Mouse (Mus musculus) lung, embryonic 14.5 days (tissue): ENCODE data around the gene Slc9a3r2. TPM values are rescaled to one million over a fixed set of nuclear protein-coding genes. Genes with fewer than 3 reads are reported as not detected.
"Not testable (repeated sequence)": the region's sequence is repeated elsewhere in the genome, so short reads cannot be mapped to it uniquely, and the experiment has no call there.

Experiments used
- ATAC-seq: fragments of 200-750 bp; cut with Nextera tagmentation; 2 replicates; pipeline ENCODE4 v1.8.0; 2017; ENCODE audit warnings: mild to moderate bottlenecking, moderate TSS enrichment, moderate library complexity; ENCODE audit not compliant: insufficient read depth
- DNase-seq: peaks from one replicate; pipeline ENCODE4 v3.0.0-alpha.2; 2015
- H3K27ac ChIP-seq: fragments of 300-500 bp; sonication (generic); 2 replicates; pipeline ENCODE4 v1.5.1; 2014; ENCODE audit warnings: low read depth, mild to moderate bottlenecking, moderate library complexity
- H3K27me3 ChIP-seq: fragments of 300-500 bp; sonication (generic); 2 replicates; pipeline ENCODE4 v1.6.1; 2014; ENCODE audit warnings: low read length, control low read depth; ENCODE audit not compliant: insufficient read depth
- H3K36me3 ChIP-seq: fragments of 300-500 bp; sonication (generic); 2 replicates; pipeline ENCODE4 v1.6.1; 2014; ENCODE audit warnings: control low read depth; ENCODE audit not compliant: insufficient read depth
- H3K4me1 ChIP-seq: fragments of 300-500 bp; sonication (generic); 2 replicates; pipeline ENCODE4 v1.6.1; 2014; ENCODE audit warnings: antibody characterized with exemption, control low read depth; ENCODE audit not compliant: insufficient read depth
- H3K4me2 ChIP-seq: fragments of 300-500 bp; sonication (generic); 2 replicates; pipeline ENCODE4 v1.6.1; 2014; ENCODE audit warnings: mild to moderate bottlenecking
- H3K4me3 ChIP-seq: fragments of 300-500 bp; sonication (generic); 2 replicates; pipeline ENCODE4 v1.5.1; 2014; ENCODE audit warnings: low read depth, low read length
- H3K9ac ChIP-seq: fragments of 300-500 bp; sonication (generic); 2 replicates; pipeline ENCODE4 v1.6.1; 2014
- H3K9me3 ChIP-seq: fragments of 300-500 bp; sonication (generic); 2 replicates; pipeline ENCODE4 v1.6.1; 2016; ENCODE audit warnings: low read depth, low read length, control low read depth
- CTCF ChIP-seq: IDR thresholded peaks from 2 replicates; pipeline ENCODE4 v1.5.1; 2016; ENCODE audit warnings: antibody characterized with exemption, low read depth
- WGBS: fragments of 180-500 bp; shearing (Covaris S2); extraction: QIAGEN DNeasy Blood & Tissue Kit; methylation state at CpG from one replicate; pipeline ENCODE4 v1.1.7; 2014; 5-methylcytosine and 5-hydroxymethylcytosine counted together
- polyA plus RNA-seq: library from polyadenylated mRNA; unstranded; fragments of >200 nt; fragmentation: Nextera tagmentation; extraction: Ambion mirVana; gene quantifications from 2 replicates; pipeline ENCODE4 v1.2.1, GENCODE M21; 2014

The Slc9a3r2 gene
- polyA plus RNA-seq, 1 experiment from 2014 or later: 67.8 TPM

DNA sequence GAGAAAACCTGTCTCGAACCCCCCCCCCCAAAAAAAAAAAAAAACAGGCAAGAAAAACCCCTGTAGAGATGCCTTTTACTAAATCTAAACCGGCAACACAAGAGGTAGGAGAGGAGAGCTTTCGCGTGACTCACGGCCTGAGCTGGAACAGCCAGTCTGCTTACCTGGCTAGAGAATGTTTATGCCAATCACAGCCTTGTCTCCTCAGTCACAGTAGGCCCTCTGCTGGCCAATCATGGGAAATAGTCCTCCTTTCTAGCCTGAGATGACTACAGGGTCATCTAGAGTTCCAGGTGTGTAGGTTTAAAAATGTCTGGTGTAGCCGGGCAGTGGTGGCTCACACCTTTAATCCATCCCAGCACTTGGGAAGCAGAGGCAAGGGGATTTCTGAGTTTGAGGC lies 17.3 kb upstream of the Slc9a3r2 start:
- no peaks in the 10 kb centered on the region for H3K9me3 ChIP-seq
- DNase-seq (peak; percentile 71), ATAC-seq (no peak)
- no peak overlapping the region for H3K4me3 ChIP-seq
- H3K4me2 ChIP-seq: no peak overlapping the region
- 21% methylated on average over 6 of the region's 6 CpGs for WGBS
- H3K27ac ChIP-seq: no peak overlapping the region
- peaks cover 22% of the 10 kb centered on the region for H3K4me1 ChIP-seq
- H3K27me3 ChIP-seq: no peaks in the 10 kb centered on the region
- no peak overlapping the region for H3K9ac ChIP-seq
- peak; percentile 79 for TF ChIP-seq CTCF
- H3K36me3 ChIP-seq: no peaks in the 10 kb centered on the region

DNA sequence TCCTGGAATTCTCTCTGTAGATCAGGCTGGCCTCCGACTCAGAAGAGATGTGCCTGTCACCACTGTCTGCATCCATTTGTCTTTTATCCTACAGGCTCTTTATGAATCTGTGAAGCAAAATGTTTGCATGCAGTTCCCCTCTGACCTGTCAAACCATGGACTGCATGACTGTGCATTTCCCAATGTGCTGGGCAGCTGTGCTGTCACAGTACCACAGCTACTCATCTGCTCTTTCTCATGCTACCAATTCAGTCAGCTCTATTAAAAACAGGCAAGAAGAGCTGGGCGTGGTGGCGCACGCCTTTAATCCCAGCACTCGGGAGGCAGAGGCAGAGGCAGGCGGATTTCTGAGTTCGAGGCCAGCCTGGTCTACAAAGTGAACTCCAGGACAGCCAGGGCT lies 16.9 kb upstream of the Slc9a3r2 start:
- H3K9me3 ChIP-seq, H3K27ac ChIP-seq, H3K27me3 ChIP-seq, H3K4me2 ChIP-seq, H3K4me3 ChIP-seq, H3K9ac ChIP-seq, ATAC-seq, DNase-seq, H3K36me3 ChIP-seq: not testable (repeated sequence)
- H3K4me1 ChIP-seq: peaks cover 18% of the 10 kb centered on the region
- WGBS: 66% methylated on average over 7 of the region's 7 CpGs

DNA sequence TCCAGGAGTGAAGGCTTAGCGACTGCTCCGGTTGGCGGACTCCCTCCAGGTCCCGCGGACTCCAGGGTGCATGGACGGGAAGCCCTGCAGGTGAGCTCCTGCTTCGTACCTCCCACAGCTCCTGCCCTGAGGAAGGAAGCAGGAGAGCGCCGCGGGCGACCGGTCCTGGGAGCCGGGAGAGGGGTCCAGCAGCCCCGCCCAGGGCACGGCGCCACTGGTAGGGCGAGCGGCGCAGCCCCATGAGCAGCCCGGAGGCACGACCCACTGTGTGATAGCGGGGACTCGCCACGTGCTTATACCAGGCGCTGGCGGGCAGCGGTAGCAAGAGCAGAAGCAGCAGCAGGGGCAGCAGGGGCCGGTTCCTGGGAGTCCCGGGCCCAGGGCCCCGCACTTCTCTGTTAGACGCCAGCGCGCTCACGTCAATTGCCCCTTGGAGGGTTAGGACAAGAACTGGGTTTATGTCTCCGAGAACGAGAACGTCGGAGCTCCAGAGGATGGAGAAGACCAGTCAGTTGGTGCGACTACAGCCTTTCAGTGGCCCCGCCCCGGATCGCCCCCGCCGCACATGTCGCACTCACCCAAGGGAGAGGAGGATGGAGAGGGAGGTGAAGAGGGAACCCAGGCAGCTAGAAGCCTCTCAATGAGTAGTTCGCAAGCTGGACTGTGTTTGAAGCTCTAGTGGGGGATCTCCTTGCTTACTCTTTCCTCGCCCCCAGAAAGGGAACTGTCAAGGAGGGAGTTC lies 8.1 kb upstream of the Slc9a3r2 start, which contains the start of gene Npw:
Gene Npw (minus strand): TSS at position 441 of the 742 bp plus-strand sequence.
- Histone ChIP-seq H3K9me3 (no peaks in the 10 kb centered on the region), H3K4me1 (peaks cover 4% of the 10 kb centered on the region; the same call in 1 of the 2 replicates), H3K4me2 (peak within 1 kb of the TSS; percentile 82), H3K9ac (peak within 1 kb of the TSS; percentile 52), H3K27me3 (peaks cover 42% of the 10 kb centered on the region), H3K27ac (no peak within 1 kb of the TSS), H3K4me3 (peak within 1 kb of the TSS; percentile 42), H3K36me3 (no peaks in the 10 kb centered on the region)
- DNase-seq (peak; percentile 40), ATAC-seq (peak; percentile 22; the same call in 1 of the 2 replicates)
- no peak for TF ChIP-seq CTCF
- 1% methylated on average over 47 of the region's 47 CpGs for WGBS

DNA sequence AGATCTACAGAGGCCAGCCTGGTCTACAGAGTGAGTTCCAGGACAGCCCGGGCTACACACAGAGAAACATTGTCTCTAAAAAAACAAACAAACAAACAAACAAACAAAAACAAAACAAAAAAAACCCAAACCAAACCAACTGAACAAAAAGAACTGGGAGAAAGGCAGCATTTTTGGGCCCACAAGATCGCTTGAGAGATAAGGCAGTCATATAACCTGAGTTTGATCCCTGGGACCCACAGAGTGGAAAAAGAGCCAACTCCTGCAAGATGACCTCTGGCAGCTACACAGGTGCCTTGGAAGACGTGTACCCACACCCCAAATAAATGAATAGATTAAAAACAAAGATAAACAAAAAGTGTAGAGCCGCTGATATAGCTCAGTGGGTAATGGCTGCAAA lies 4.8 kb upstream of the Slc9a3r2 start:
- H3K4me3 ChIP-seq: no peak overlapping the region
- DNase-seq: no peak
- H3K36me3 ChIP-seq: no peaks in the 10 kb centered on the region
- no peak overlapping the region for H3K9ac ChIP-seq
- TF ChIP-seq CTCF: no peak
- H3K27ac ChIP-seq: no peak overlapping the region
- no peaks in the 10 kb centered on the region for H3K9me3 ChIP-seq
- peaks cover 8% of the 10 kb centered on the region; the same call in 1 of the 2 replicates for H3K4me1 ChIP-seq
- no peak for ATAC-seq
- WGBS: 65% methylated on average over 4 of the region's 4 CpGs
- H3K4me2 ChIP-seq: no peak overlapping the region
- peaks cover 36% of the 10 kb centered on the region for H3K27me3 ChIP-seq

DNA sequence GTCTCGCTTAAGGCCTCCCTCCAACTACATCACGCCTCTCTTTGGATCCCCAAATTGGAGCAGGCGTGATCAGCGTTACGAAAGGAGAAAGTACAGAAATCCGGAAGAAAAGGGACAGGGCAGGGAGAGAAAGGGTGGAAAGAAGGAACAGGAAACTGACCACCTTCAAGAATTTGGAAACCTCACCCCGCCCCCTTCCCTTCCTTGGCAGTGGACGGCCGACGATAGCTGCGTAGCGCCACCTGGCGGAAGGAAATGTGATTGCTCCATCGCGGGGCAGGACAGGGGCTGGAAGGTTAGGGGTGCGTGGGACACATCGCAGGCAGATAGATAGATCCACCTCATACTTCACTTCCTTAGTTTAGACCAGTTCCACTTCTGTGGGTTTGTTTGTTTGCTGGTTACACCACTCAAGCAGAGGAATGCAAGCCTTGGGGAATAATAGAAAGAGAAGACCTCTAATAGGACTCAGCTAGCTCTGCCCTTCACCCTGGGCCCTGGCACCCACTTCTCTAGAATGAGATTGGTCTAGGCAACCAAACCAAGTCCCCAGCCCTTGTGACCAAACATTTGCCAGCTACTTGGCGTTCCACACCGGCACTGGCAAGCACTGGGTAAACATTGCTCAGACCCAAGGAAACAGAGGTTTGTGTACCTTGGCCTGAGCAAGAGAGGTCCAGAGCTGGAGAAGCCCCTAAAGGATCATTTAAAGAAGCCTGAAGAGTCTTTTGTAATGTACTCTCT lies 4.0 kb upstream of the Slc9a3r2 start:
- 3% methylated on average over 19 of the region's 19 CpGs for WGBS
- peak; percentile 97 for TF ChIP-seq CTCF

DNA sequence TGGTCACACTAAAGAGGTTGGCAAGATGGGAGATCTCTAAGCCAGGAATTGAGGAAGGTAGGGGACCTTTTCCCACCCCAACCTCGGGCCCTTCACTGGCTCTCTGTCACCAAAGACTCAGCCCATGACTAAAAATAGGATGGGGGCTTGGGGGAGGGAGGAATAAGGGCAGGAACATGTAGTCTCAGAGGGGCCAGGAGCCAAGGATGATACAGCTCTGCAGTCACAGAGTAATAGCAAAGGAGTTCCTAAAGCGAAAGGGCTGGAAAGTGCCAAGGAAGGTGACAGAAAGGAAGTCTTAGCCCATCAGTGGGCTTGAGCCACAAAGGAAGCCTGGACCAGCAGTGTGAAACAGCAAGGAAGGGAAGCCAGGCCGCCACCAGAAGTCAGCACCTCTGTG lies 1.7 kb upstream of the Slc9a3r2 start:
- WGBS: 68% methylated on average over 3 of the region's 3 CpGs

More for the DNA sequence above, 4.0 kb upstream of the Slc9a3r2 start:
- Histone ChIP-seq H3K27ac (peak overlapping the region; percentile 69; the same call in 1 of the 2 replicates), H3K9ac (peak overlapping the region; percentile 34), H3K36me3 (no peaks in the 10 kb centered on the region), H3K4me3 (peak overlapping the region; percentile 28), H3K4me2 (peak overlapping the region; percentile 67), H3K4me1 (peaks cover 8% of the 10 kb centered on the region; the same call in 1 of the 2 replicates), H3K9me3 (no peaks in the 10 kb centered on the region), H3K27me3 (peaks cover 27% of the 10 kb centered on the region)
- ATAC-seq (peak; percentile 48), DNase-seq (peak; percentile 94)

DNA sequence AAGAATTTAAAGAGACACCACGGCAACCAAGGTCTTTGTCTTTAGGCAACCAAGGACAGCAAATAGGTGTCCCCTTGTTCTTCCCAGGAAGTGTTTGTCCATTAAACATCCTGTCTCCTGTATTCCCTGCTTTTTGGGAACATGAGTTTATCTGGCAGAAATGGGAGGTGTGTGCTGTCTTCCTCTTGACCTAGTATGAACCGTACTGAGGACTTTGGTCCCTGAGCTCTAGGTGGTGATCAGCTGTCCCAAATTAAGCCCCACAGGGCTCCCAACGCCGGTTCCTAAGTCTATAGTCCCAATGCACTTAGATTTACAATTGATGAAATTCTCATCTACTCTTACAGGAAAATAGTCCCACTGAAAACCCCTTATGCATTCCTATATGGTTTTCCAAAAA lies 639 bp upstream of the Slc9a3r2 start:
- TF ChIP-seq CTCF: no peak
- no peak overlapping the region for H3K4me3 ChIP-seq
- H3K4me2 ChIP-seq: peak overlapping the region; percentile 99
- WGBS: 69% methylated on average over 4 of the region's 4 CpGs
- 0 out of 2 replicates have a peak, but pooled peaks cover 2% of the 10 kb centered on the region for H3K36me3 ChIP-seq
- no peaks in the 10 kb centered on the region for H3K9me3 ChIP-seq
- H3K4me1 ChIP-seq: peaks cover 9% of the 10 kb centered on the region; the same call in 1 of the 2 replicates
- H3K9ac ChIP-seq: no peak overlapping the region
- DNase-seq (no peak), ATAC-seq (no peak)
- H3K27ac ChIP-seq: no peak overlapping the region
- no peaks in the 10 kb centered on the region for H3K27me3 ChIP-seq

More for the DNA sequence above, 1.7 kb upstream of the Slc9a3r2 start:
- H3K4me1 ChIP-seq: peaks cover 9% of the 10 kb centered on the region; the same call in 1 of the 2 replicates
- H3K4me2 ChIP-seq: no peak overlapping the region
- H3K27ac ChIP-seq: no peak overlapping the region
- no peaks in the 10 kb centered on the region for H3K9me3 ChIP-seq
- no peak overlapping the region for H3K4me3 ChIP-seq
- no peaks in the 10 kb centered on the region for H3K36me3 ChIP-seq
- no peak for TF ChIP-seq CTCF
- H3K27me3 ChIP-seq: peaks cover 4% of the 10 kb centered on the region; the same call in 1 of the 2 replicates
- DNase-seq (no peak), ATAC-seq (no peak)
- no peak overlapping the region for H3K9ac ChIP-seq
